Mouse (Mus musculus) R1 (cell line): Measurements from ENCODE around the gene Rhobtb1.

Experiments
- DNase-seq: peaks from one replicate; pipeline ENCODE4 v3.0.0-alpha.2; 2018; ENCODE audit warnings: low read depth, low spot score

The Rhobtb1 gene

GRCm38 (mm10) chr10:69163216-69163615 lies 12.0 kb downstream of the Rhobtb1 start:
- no peak for DNase-seq

GRCm38 (mm10) chr10:69165125-69165524 lies 13.9 kb downstream of the Rhobtb1 start:
- peak; percentile 72 for DNase-seq

- DNase-seq = no peak
Measured at GRCm38 (mm10) chr10:69165847-69166246, 14.6 kb downstream of the Rhobtb1 start.

- DNase-seq = peak; percentile 14
Measured at GRCm38 (mm10) chr10:69166514-69166913, 15.3 kb downstream of the Rhobtb1 start.

- no peak for DNase-seq
Measured at GRCm38 (mm10) chr10:69172412-69172811, 21.2 kb downstream of the Rhobtb1 start.

GRCm38 (mm10) chr10:69176116-69176515 lies 24.9 kb downstream of the Rhobtb1 start:
- no peak for DNase-seq

- DNase-seq = peak; percentile 39
Measured at GRCm38 (mm10) chr10:69179341-69179740, 28.1 kb downstream of the Rhobtb1 start.

- no peak for DNase-seq
Measured at GRCm38 (mm10) chr10:69180997-69181396, 29.8 kb downstream of the Rhobtb1 start.

- no peak for DNase-seq
Measured at GRCm38 (mm10) chr10:69184903-69185302, 33.7 kb downstream of the Rhobtb1 start.

GRCm38 (mm10) chr10:69185431-69185830 lies 34.2 kb downstream of the Rhobtb1 start:
- no peak for DNase-seq

GRCm38 (mm10) chr10:69185894-69186893 lies 35.0 kb downstream of the Rhobtb1 start:
- peak; percentile 61 for DNase-seq

GRCm38 (mm10) chr10:69187773-69188443 lies 36.7 kb downstream of the Rhobtb1 start:
- DNase-seq = no peak

GRCm38 (mm10) chr10:69190434-69191160 lies 39.4 kb downstream of the Rhobtb1 start:
- DNase-seq = no peak

GRCm38 (mm10) chr10:69192266-69192665 lies 41.0 kb downstream of the Rhobtb1 start:
- DNase-seq = no peak

GRCm38 (mm10) chr10:69193721-69194120 lies 42.5 kb downstream of the Rhobtb1 start:
- DNase-seq = no peak

GRCm38 (mm10) chr10:69204677-69205400 lies 53.6 kb downstream of the Rhobtb1 start:
- DNase-seq = no peak

- no peak for DNase-seq
Measured at GRCm38 (mm10) chr10:69206081-69206480, 54.8 kb downstream of the Rhobtb1 start.

GRCm38 (mm10) chr10:69207481-69207880 lies 56.2 kb downstream of the Rhobtb1 start:
- DNase-seq = no peak

- DNase-seq = peak; percentile 39
Measured at GRCm38 (mm10) chr10:69207981-69208630, 56.9 kb downstream of the Rhobtb1 start.

- DNase-seq = peak; percentile 55
Measured at GRCm38 (mm10) chr10:69208705-69209104, 57.5 kb downstream of the Rhobtb1 start.

- DNase-seq = no peak
Measured at GRCm38 (mm10) chr10:69210006-69210405, 58.8 kb downstream of the Rhobtb1 start.
